Mouse (Mus musculus) mesoderm, embryonic 11.5 days (tissue): ENCODE measurements at regions not wholly inside any gene's neighbourhood (a gene's known extent, or its start where the extent isn't known, plus 50 kb on each side); places are given as distances from the start of the nearest gene placed in this dataset.

Experiments used
- DNase-seq: peaks from one replicate; pipeline ENCODE4 v3.0.0-alpha.2; 2012; ENCODE audit warnings: low read depth, low spot score

GRCm38 (mm10) chr12:54316980-54317471, 113.4 kb upstream of the Egln3 start:
- peak; percentile 28 for DNase-seq

GRCm38 (mm10) chr12:54316066-54316567, 112.5 kb upstream of the Egln3 start:
- no peak for DNase-seq

- no peak for DNase-seq
Observed at GRCm38 (mm10) chr12:54314153-54314552, 110.5 kb upstream of the Egln3 start.

GRCm38 (mm10) chr12:54313211-54313845, 109.7 kb upstream of the Egln3 start:
- peak; percentile 54 for DNase-seq

GRCm38 (mm10) chr12:54312522-54313210, 109.0 kb upstream of the Egln3 start:
- no peak for DNase-seq

- no peak for DNase-seq
Observed at GRCm38 (mm10) chr12:54311896-54312521, 108.3 kb upstream of the Egln3 start.

GRCm38 (mm10) chr12:54309874-54310273, 106.2 kb upstream of the Egln3 start:
- no peak for DNase-seq

GRCm38 (mm10) chr12:54309219-54309618, 105.6 kb upstream of the Egln3 start:
- no peak for DNase-seq

GRCm38 (mm10) chr12:54305135-54305630, 101.5 kb upstream of the Egln3 start:
- DNase-seq, result no peak

GRCm38 (mm10) chr12:54303746-54304145, 100.1 kb upstream of the Egln3 start:
- DNase-seq, result no peak

- no peak for DNase-seq
Observed at GRCm38 (mm10) chr12:54299506-54299905, 95.8 kb upstream of the Egln3 start.

- no peak for DNase-seq
Observed at GRCm38 (mm10) chr12:54293248-54293647, 89.6 kb upstream of the Egln3 start.

GRCm38 (mm10) chr12:54290311-54290710, 86.7 kb upstream of the Egln3 start:
- DNase-seq, result no peak

GRCm38 (mm10) chr12:54288747-54289146, 85.1 kb upstream of the Egln3 start:
- DNase-seq, result no peak

- DNase-seq, result peak; percentile 50
Observed at GRCm38 (mm10) chr12:54288041-54288502, 84.4 kb upstream of the Egln3 start.

GRCm38 (mm10) chr12:54286911-54287819, 83.5 kb upstream of the Egln3 start:
- DNase-seq, result no peak

- DNase-seq, result no peak
Observed at GRCm38 (mm10) chr12:54283646-54284045, 80.0 kb upstream of the Egln3 start.

GRCm38 (mm10) chr12:54283011-54283410, 79.4 kb upstream of the Egln3 start:
- DNase-seq, result no peak

GRCm38 (mm10) chr12:54282281-54282921, 78.7 kb upstream of the Egln3 start:
- no peak for DNase-seq

GRCm38 (mm10) chr12:54280457-54280856, 76.8 kb upstream of the Egln3 start:
- DNase-seq, result no peak

- DNase-seq, result no peak
Observed at GRCm38 (mm10) chr12:54280001-54280400, 76.3 kb upstream of the Egln3 start.
